Mouse (Mus musculus) adrenal gland, adult 18-20 months (tissue): ENCODE data around the gene Mybbp1a. TPM values are rescaled to one million over a fixed set of nuclear protein-coding genes. Genes with fewer than 3 reads are reported as not detected.
A peak's percentile ranks its signal among the peaks of the same experiment; 100 is the strongest.

Experiments used
- DNase-seq, 2 experiments: peaks; one replicate each; pipeline ENCODE4 v3.0.0; 2021 to 2022; ENCODE audit warnings: low spot score in 2 of 2
- total RNA-seq, 2 experiments: library from RNA; stranded (reverse); gene quantifications; 1 replicate in 1 of 2; 2 replicates in 1 of 2; pipeline ENCODE4 v1.2.3; 2021

The Mybbp1a gene
- total RNA-seq, 2 experiments from 2014 or later: 75.1 to 86.3 TPM

- no peak for DNase-seq
These were observed 35.0 kb downstream of the Mybbp1a start for GRCm38 (mm10) chr11:72476074-72476625.

- DNase-seq: no peak
These were observed 36.0 kb downstream of the Mybbp1a start for GRCm38 (mm10) chr11:72477182-72477581.

GRCm38 (mm10) chr11:72477653-72478052, 36.5 kb downstream of the Mybbp1a start:
- DNase-seq: no peak

GRCm38 (mm10) chr11:72478228-72478627, 37.1 kb downstream of the Mybbp1a start:
- no peak for DNase-seq

GRCm38 (mm10) chr11:72479499-72479898, 38.3 kb downstream of the Mybbp1a start:
- DNase-seq: no peak

GRCm38 (mm10) chr11:72481313-72481712, 40.2 kb downstream of the Mybbp1a start:
- no peak for DNase-seq

- no peak for DNase-seq
These were observed 40.8 kb downstream of the Mybbp1a start for GRCm38 (mm10) chr11:72481952-72482351.

GRCm38 (mm10) chr11:72484549-72484948, 43.4 kb downstream of the Mybbp1a start:
- no peak for DNase-seq

- DNase-seq: no peak
These were observed 44.0 kb downstream of the Mybbp1a start for GRCm38 (mm10) chr11:72485157-72485556.

GRCm38 (mm10) chr11:72485960-72486359, 44.8 kb downstream of the Mybbp1a start:
- no peak for DNase-seq

GRCm38 (mm10) chr11:72487171-72487570, 46.0 kb downstream of the Mybbp1a start:
- no peak for DNase-seq

GRCm38 (mm10) chr11:72487739-72488138, 46.6 kb downstream of the Mybbp1a start:
- DNase-seq: no peak

- DNase-seq: peak; percentile 7 to 26
These were observed 47.7 kb downstream of the Mybbp1a start for GRCm38 (mm10) chr11:72488753-72489271.

- no peak for DNase-seq
These were observed 48.2 kb downstream of the Mybbp1a start for GRCm38 (mm10) chr11:72489397-72489796.

- peak; percentile 89 for DNase-seq
These were observed 48.7 kb downstream of the Mybbp1a start, which contains the start of gene Spns2 for GRCm38 (mm10) chr11:72489881-72490301. Gene Spns2, minus strand, starts transcription at chr11:72489904.

- DNase-seq: no peak
These were observed 50.2 kb downstream of the Mybbp1a start for GRCm38 (mm10) chr11:72491130-72491960.

GRCm38 (mm10) chr11:72494046-72494988, 53.2 kb downstream of the Mybbp1a start:
- no peak for DNase-seq

- DNase-seq: no peak
These were observed 54.9 kb downstream of the Mybbp1a start for GRCm38 (mm10) chr11:72496066-72496465.

- no peak for DNase-seq
These were observed 55.6 kb downstream of the Mybbp1a start for GRCm38 (mm10) chr11:72496775-72497174.

- no peak for DNase-seq
These were observed 56.2 kb downstream of the Mybbp1a start for GRCm38 (mm10) chr11:72497367-72497766.

GRCm38 (mm10) chr11:72500139-72500538, 59.0 kb downstream of the Mybbp1a start:
- no peak for DNase-seq
